Mouse (Mus musculus) E14TG2a.4 (cell line): Measurements from ENCODE around the gene Pomt2.
A peak's percentile ranks its signal among the peaks of the same experiment; 100 is the strongest.

Experiments used
- H3K27me3 ChIP-seq: 2 replicates; pipeline ENCODE4 v1.6.1; 2014; ENCODE audit warnings: low read length, control low read depth; ENCODE audit not compliant: insufficient read depth
- H3K36me3 ChIP-seq: 2 replicates; pipeline ENCODE4 v1.6.1; 2014; ENCODE audit warnings: low read length, control low read depth; ENCODE audit not compliant: insufficient read depth
- H3K4me1 ChIP-seq: replicated peaks from 2 replicates; pipeline ENCODE4 v1.6.1; 2014; ENCODE audit warnings: low read depth, low read length, control low read depth
- H3K4me3 ChIP-seq: replicated peaks from 2 replicates; pipeline ENCODE4 v1.5.1; 2014; ENCODE audit warnings: mild to moderate bottlenecking, low read length
- H3K9me3 ChIP-seq: 2 replicates; pipeline ENCODE4 v1.6.1; 2014; ENCODE audit warnings: low read length, control low read depth
- CTCF ChIP-seq: conservative IDR thresholded peaks from 2 replicates; pipeline ENCODE4 v1.5.1; 2014; ENCODE audit warnings: low read length
- NANOG ChIP-seq: IDR thresholded peaks from 2 replicates; pipeline ENCODE4 v1.6.1; 2014; ENCODE audit warnings: borderline replicate concordance, low read length, mixed read lengths
- POU5F1 ChIP-seq: IDR thresholded peaks from 2 replicates; pipeline ENCODE4 v1.6.1; 2014; ENCODE audit warnings: low read length, borderline replicate concordance

Pomt2 gene

GRCm38 (mm10) chr12:87137439-87138341, 10.1 kb downstream of the Pomt2 start:
- no peak for TF ChIP-seq NANOG
- TF ChIP-seq POU5F1 = no peak
- no peak for TF ChIP-seq CTCF
- H3K4me3 ChIP-seq = no peak overlapping the region
- peaks cover 17% of the 10 kb centered on the region for H3K36me3 ChIP-seq
- H3K9me3 ChIP-seq = no peaks in the 10 kb centered on the region
- H3K27me3 ChIP-seq = no peaks in the 10 kb centered on the region
- peaks cover 12% of the 10 kb centered on the region for H3K4me1 ChIP-seq

- Histone ChIP-seq H3K4me3 (no peak overlapping the region), H3K4me1 (peaks cover 4% of the 10 kb centered on the region; the same call in 1 of the 2 replicates), H3K27me3 (no peaks in the 10 kb centered on the region), H3K36me3 (peaks cover 34% of the 10 kb centered on the region), H3K9me3 (no peaks in the 10 kb centered on the region)
- TF ChIP-seq CTCF (no peak), NANOG (no peak), POU5F1 (no peak)
These were observed 15.0 kb downstream of the Pomt2 start for GRCm38 (mm10) chr12:87132784-87133183.

- TF ChIP-seq NANOG (no peak), POU5F1 (no peak), CTCF (no peak)
- H3K36me3 ChIP-seq = peaks cover 34% of the 10 kb centered on the region
- no peaks in the 10 kb centered on the region for H3K9me3 ChIP-seq
- no peaks in the 10 kb centered on the region for H3K27me3 ChIP-seq
- no peaks in the 10 kb centered on the region for H3K4me1 ChIP-seq
- no peak overlapping the region for H3K4me3 ChIP-seq
These were observed 15.6 kb downstream of the Pomt2 start for GRCm38 (mm10) chr12:87132210-87132609.

GRCm38 (mm10) chr12:87131619-87132018, 16.1 kb downstream of the Pomt2 start:
- TF ChIP-seq POU5F1 (no peak), NANOG (no peak), CTCF (peak; percentile 30)
- H3K36me3 ChIP-seq = peaks cover 33% of the 10 kb centered on the region
- no peaks in the 10 kb centered on the region for H3K27me3 ChIP-seq
- no peak overlapping the region for H3K4me3 ChIP-seq
- H3K9me3 ChIP-seq = no peaks in the 10 kb centered on the region
- H3K4me1 ChIP-seq = no peaks in the 10 kb centered on the region

- Histone ChIP-seq H3K4me1 (no peaks in the 10 kb centered on the region), H3K9me3 (no peaks in the 10 kb centered on the region), H3K36me3 (peaks cover 33% of the 10 kb centered on the region), H3K27me3 (no peaks in the 10 kb centered on the region), H3K4me3 (no peak overlapping the region)
- TF ChIP-seq CTCF (no peak), NANOG (no peak), POU5F1 (no peak)
These were observed 16.6 kb downstream of the Pomt2 start for GRCm38 (mm10) chr12:87131181-87131580.

- Histone ChIP-seq H3K36me3 (peaks cover 32% of the 10 kb centered on the region), H3K9me3 (no peaks in the 10 kb centered on the region), H3K27me3 (no peaks in the 10 kb centered on the region), H3K4me3 (no peak overlapping the region), H3K4me1 (no peaks in the 10 kb centered on the region)
- no peak for TF ChIP-seq NANOG
- TF ChIP-seq CTCF = no peak
- TF ChIP-seq POU5F1 = no peak
These were observed 17.5 kb downstream of the Pomt2 start for GRCm38 (mm10) chr12:87130224-87130623.

DNA sequence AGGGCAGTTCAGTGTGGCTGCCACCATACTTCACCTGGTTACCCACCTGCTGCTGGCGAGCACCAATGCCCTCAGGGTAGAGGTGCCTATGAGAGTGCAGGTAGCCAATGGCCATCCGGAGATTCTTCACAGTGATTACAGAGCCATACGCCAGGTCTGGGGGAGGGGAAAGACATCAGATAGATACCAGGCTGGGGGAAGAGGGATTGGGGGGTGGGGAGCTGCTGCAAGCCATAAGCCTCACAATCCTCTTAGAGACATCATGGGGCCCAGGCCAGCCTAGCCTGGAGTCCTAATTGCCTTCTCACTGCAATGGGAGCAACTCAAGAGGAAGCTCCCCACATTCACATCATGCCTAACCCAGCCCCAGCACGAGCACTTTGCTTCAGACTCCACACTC, 20.5 kb downstream of the Pomt2 start:
- TF ChIP-seq CTCF = no peak
- TF ChIP-seq NANOG = no peak
- no peak for TF ChIP-seq POU5F1
- H3K4me3 ChIP-seq = no peak overlapping the region
- H3K4me1 ChIP-seq = no peaks in the 10 kb centered on the region
- no peaks in the 10 kb centered on the region for H3K9me3 ChIP-seq
- H3K27me3 ChIP-seq = no peaks in the 10 kb centered on the region
- H3K36me3 ChIP-seq = peaks cover 54% of the 10 kb centered on the region

DNA sequence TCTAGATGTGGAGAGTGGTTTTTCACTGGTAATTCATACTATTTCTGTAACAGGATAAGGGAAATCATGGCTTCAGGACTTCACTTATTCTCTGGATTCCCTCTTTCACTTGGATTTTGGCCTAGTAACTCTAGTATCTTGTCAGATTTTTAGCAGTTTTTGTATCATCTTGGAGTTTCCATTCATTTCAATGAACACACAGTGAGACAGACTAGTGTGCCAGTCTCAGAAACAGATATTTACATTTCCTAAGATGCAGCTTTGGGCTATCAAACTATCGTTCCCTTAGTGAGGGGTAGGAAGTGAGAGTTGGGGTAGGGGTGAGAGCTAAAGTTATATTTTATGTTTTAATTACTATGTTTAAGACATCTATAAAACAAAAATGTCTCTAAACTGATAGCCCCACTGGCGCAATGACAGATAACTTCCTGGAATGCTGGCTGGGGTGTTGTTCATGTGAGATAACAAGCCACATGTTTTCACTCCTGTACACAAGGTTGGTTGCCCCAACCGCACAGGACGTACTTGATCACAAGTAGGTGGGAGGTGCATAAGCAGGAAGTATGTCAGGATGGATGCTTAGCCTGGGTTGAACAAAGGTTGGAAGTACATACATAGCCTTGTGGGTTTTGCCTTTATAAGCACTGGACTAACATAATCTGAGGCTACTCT, 25.7 kb downstream of the Pomt2 start:
- no peaks in the 10 kb centered on the region for H3K9me3 ChIP-seq
- H3K27me3 ChIP-seq = no peaks in the 10 kb centered on the region
- H3K36me3 ChIP-seq = peaks cover 51% of the 10 kb centered on the region
- TF ChIP-seq POU5F1 (no peak), NANOG (no peak), CTCF (no peak)
- no peak overlapping the region for H3K4me3 ChIP-seq
- no peaks in the 10 kb centered on the region for H3K4me1 ChIP-seq

- Histone ChIP-seq H3K27me3 (peaks cover 27% of the 10 kb centered on the region), H3K4me3 (no peak overlapping the region)
- no peak for TF ChIP-seq POU5F1
- no peak for TF ChIP-seq NANOG
These were observed 40.3 kb downstream of the Pomt2 start for GRCm38 (mm10) chr12:87107357-87107977.

More at GRCm38 (mm10) chr12:87107357-87107977, 40.3 kb downstream of the Pomt2 start:
- Histone ChIP-seq H3K4me1 (peaks cover under 1% of the 10 kb centered on the region; the same call in 1 of the 2 replicates), H3K36me3 (peaks cover 42% of the 10 kb centered on the region), H3K9me3 (no peaks in the 10 kb centered on the region)
